Mouse (Mus musculus): ENCODE data around the gene Nfkbil1. TPM values are rescaled to one million over a fixed set of nuclear protein-coding genes. Genes with fewer than 3 reads are reported as not detected.
A peak's percentile ranks its signal among the peaks of the same experiment; 100 is the strongest.

The Nfkbil1 gene
- total and polyA plus RNA-seq, 3 experiments, result 15.2 to 25.9 (median 22.0) TPM

DNA sequence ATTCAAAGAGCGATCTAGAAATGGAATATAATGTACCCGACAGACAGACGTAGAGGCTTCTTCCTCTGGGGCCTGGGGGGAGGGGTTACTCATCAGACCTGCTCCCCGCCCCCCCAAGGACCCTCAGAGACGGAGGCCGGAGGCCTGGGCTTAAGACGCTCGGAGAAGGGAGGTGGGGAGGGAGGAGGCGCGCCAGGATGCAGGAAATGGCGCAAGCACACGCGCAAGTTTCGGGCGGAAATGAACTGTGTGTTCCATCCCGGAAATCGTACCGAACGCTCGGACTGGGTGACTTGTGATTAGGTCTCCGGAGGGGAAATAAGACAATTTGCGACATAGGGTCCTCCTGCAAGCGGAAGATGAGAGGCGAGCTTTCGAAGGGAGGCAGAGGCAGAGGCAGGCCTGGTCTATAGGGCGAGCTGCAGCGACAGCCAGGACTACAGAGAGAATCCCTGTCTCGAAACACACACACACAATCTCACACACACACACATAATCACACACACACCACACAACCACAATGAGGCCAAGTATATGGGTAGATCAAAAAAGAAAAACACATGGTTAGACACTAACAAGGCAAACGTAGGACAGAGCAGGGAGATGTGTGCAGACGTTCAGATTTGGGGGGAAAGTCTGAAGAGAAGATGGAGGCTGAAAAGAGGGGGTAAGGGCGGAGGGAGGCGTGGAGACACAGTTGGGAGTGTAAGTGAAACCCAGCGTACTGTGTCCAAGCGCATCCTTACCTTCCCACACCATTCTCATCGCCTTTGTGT, at the start of gene Nfkbil1 (continued):
- peak; percentile 77; the same call in 1 of the 2 replicates for TF ChIP-seq MEF2A (IDR thresholded peaks at IDR 0.05; ENCODE audit: borderline replicate concordance, low read depth, low read length)

DNA sequence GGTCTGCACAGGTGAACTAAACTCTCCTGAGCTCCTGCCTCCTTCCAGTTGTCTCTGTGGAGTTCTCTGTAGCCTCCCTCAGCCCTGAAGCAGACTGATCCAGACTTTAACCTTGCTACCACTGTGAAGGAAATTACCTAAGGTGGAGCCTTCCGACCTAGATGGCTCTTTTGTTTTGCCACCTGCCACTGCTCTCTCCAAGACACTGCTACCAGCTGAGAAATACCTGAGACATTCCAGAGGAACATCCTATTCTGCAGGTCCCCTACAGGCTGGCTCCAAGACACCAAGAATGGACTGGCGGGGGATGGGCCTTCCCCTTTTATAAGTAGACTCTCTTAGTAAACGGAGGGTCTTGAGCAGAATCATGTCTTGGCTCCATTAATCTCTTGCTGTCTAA, 44.7 kb upstream of the Nfkbil1 start:
- DNase-seq (ENCODE audit: extremely low read depth), result no peak
- H3K4me2 ChIP-seq (ENCODE audit: insufficient read depth, low read depth, poor library complexity, severe bottlenecking), result no peak overlapping the region
- TF ChIP-seq ZKSCAN1 (IDR thresholded peaks at IDR 0.05; ENCODE audit: borderline replicate concordance, low read depth, low read length) (no peak), NRF1 (IDR thresholded peaks at IDR 0.05; ENCODE audit: low read depth, low read length) (no peak), RCOR1 (conservative IDR thresholded peaks at IDR 0.05; ENCODE audit: low read depth, low read length) (no peak), UBTF (IDR thresholded peaks at IDR 0.05; ENCODE audit: low read depth, low read length) (no peak), CHD1 (IDR thresholded peaks at IDR 0.05; ENCODE audit: low read depth, low read length) (no peak), MYC (IDR thresholded peaks at IDR 0.05; ENCODE audit: low read depth, low read length) (no peak), MEF2A (IDR thresholded peaks at IDR 0.05; ENCODE audit: borderline replicate concordance, low read depth, low read length) (no peak), CTCF (conservative IDR thresholded peaks at IDR 0.05 in 1 of 2, IDR thresholded peaks at IDR 0.05 in 1 of 2; ENCODE audit: low read depth in 2 of 2, low read length in 2 of 2) (no peak), SMC3 (IDR thresholded peaks at IDR 0.05; ENCODE audit: low read depth, low read length) (no peak), USF1 (IDR thresholded peaks at IDR 0.05; ENCODE audit: low read depth, low read length) (no peak)
- peaks cover 4% of the 10 kb centered on the region for H3K9me3 ChIP-seq (replicated peaks; ENCODE audit: low read length)
- no peak overlapping the region for H3K9ac ChIP-seq (ENCODE audit: insufficient read depth, low read depth)
- H3K79me2 ChIP-seq (replicated peaks; ENCODE audit: control insufficient read depth, extremely low read depth, insufficient read depth, poor library complexity, severe bottlenecking), result no peaks in the 10 kb centered on the region
- no peak overlapping the region for H3K27ac ChIP-seq (ENCODE audit: insufficient read depth, low read depth)
- peaks cover 0 to 9% of the 10 kb centered on the region in 2 experiments; a peak in 2 of 4 replicates for H3K4me1 ChIP-seq (ENCODE audit: control insufficient read depth in 1 of 2, insufficient read depth in 2 of 2)
- H3K36me3 ChIP-seq (replicated peaks in 1 of 2; ENCODE audit: control insufficient read depth in 1 of 2, insufficient read depth in 1 of 2, low read length in 1 of 2), result peaks cover 0 to 38% of the 10 kb centered on the region in 2 experiments
- in situ Hi-C loops (cut with MboI; ENCODE audit: low pct_ligation_motif_present, low pct_unique_long_range_greater_than_20kb, low sequenced_read_pairs) (no loop called here), dilution Hi-C loops (cut with MboI; ENCODE audit: extremely low pct_ligation_motif_present, extremely low pct_unique_long_range_greater_than_20kb, low sequenced_read_pairs) (no loop called here)
- H3K27me3 ChIP-seq (replicated peaks), result no peaks in the 10 kb centered on the region
- no peak overlapping the region for H3K4me3 ChIP-seq (replicated peaks in 1 of 3; ENCODE audit: low read depth in 2 of 3, low read length in 2 of 3, poor library complexity in 1 of 3)

DNA sequence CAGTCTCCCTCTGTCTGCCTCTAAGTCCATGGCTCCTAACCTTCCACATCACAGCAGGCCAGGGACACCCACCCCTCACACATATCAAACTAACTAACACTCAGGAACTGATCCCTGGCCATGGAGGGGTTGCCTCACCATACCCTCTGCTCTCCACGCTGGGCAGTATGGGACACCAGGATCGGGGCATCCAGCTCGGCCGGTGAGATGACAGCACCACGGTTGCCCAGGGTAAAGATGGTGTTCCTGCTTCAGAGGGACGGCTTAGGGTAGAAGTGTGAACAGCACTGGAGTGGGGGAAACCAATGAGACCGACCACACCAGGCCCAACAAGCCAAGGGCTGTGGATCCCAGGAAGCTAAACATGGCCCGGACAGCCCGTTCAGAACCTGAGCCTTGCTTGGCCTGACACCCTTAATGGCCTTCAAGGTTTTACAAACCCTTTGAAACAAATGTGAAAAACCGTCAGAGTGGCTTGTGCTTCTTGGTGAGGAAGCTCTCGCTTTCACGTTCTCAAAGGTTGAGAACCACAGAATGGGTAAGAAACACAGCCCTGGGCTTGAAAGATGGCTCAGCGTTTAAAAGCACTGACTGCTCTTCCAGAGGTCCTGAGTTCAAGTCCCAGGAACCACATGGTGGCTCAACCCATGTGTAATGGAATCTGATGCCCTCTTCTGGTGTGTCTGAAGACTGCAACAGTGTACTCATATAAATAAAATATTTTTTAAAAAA, 43.5 kb upstream of the Nfkbil1 start:
- Histone ChIP-seq H3K9ac (ENCODE audit: insufficient read depth, low read depth) (no peak overlapping the region), H3K4me3 (replicated peaks in 1 of 3; ENCODE audit: low read depth in 2 of 3, low read length in 2 of 3, poor library complexity in 1 of 3) (no peak overlapping the region), H3K79me2 (replicated peaks; ENCODE audit: control insufficient read depth, extremely low read depth, insufficient read depth, poor library complexity, severe bottlenecking) (no peaks in the 10 kb centered on the region), H3K36me3 (replicated peaks in 1 of 2; ENCODE audit: control insufficient read depth in 1 of 2, insufficient read depth in 1 of 2, low read length in 1 of 2) (peaks cover 0 to 38% of the 10 kb centered on the region in 2 experiments), H3K4me1 (ENCODE audit: control insufficient read depth in 1 of 2, insufficient read depth in 2 of 2) (peaks cover 0 to 11% of the 10 kb centered on the region in 2 experiments; a peak in 2 of 4 replicates), H3K9me3 (replicated peaks; ENCODE audit: low read length) (peaks cover 4% of the 10 kb centered on the region), H3K27ac (ENCODE audit: insufficient read depth, low read depth) (no peak overlapping the region), H3K4me2 (ENCODE audit: insufficient read depth, low read depth, poor library complexity, severe bottlenecking) (no peak overlapping the region), H3K27me3 (replicated peaks) (no peaks in the 10 kb centered on the region)
- in situ Hi-C loops (cut with MboI; ENCODE audit: low pct_ligation_motif_present, low pct_unique_long_range_greater_than_20kb, low sequenced_read_pairs) (no loop called here), dilution Hi-C loops (cut with MboI; ENCODE audit: extremely low pct_ligation_motif_present, extremely low pct_unique_long_range_greater_than_20kb, low sequenced_read_pairs) (no loop called here)
- TF ChIP-seq E2F4 (IDR thresholded peaks at IDR 0.05; ENCODE audit: insufficient replicate concordance, low read depth, low read length) (no peak), NELFE (IDR thresholded peaks at IDR 0.05; ENCODE audit: low read depth, low read length) (no peak), EP300 (IDR thresholded peaks at IDR 0.05; ENCODE audit: low read length) (peak; percentile 87), ELF1 (IDR thresholded peaks at IDR 0.05; ENCODE audit: low read depth, low read length) (peak; percentile 67; the same call in 1 of the 2 replicates), MAFK (IDR thresholded peaks at IDR 0.05; ENCODE audit: insufficient replicate concordance, low read length) (0 out of 2 replicates have a peak, but pooled peaks have one; percentile 61), POLR2A (IDR thresholded peaks at IDR 0.05; ENCODE audit: low read depth, low read length) (no peak), TBP (conservative IDR thresholded peaks at IDR 0.05; ENCODE audit: low read depth, low read length) (peak; percentile 94), MYC (IDR thresholded peaks at IDR 0.05; ENCODE audit: low read depth, low read length) (peak; percentile 29; the same call in 1 of the 2 replicates), IRF4 (IDR thresholded peaks at IDR 0.05; ENCODE audit: low read depth, low read length) (peak; percentile 92)
- DNase-seq (ENCODE audit: extremely low read depth), result peak; percentile 74
